Mouse (Mus musculus): ENCODE results near the gene Dennd6a.
"Not testable (repeated sequence)": the region's sequence is repeated elsewhere in the genome, so short reads cannot be mapped to it uniquely, and the experiment has no call there.

Gene Dennd6a

DNA sequence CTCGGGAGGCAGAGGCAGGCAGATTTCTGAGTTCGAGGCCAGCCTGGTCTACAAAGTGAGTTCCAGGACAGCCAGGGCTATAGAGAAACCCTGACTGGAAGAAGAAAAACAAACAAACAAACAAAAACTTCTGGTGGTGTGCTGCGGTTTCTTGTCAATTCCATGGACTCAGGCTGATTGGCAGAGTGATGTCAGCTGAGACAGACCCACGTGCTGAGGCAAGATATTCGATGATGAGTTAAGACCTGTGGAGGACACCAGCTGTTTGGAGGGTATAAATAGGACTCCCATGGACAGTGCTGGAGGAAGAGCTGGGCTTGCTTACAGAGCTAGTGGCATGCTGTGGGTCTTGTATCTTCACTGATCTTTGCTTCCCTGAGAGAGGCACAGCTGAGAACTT is at the start of gene Dennd6a:
Gene Dennd6a, plus strand, starts transcription at position 301 of the 400 bp plus-strand sequence.
- DNase-seq: not testable (repeated sequence)

GRCm38 (mm10) chr14:26525955-26526354 is 47.7 kb upstream of the Dennd6a start:
- DNase-seq: peak; percentile 30

GRCm38 (mm10) chr14:26528296-26528695 is 45.4 kb upstream of the Dennd6a start:
- no peak for DNase-seq

GRCm38 (mm10) chr14:26530350-26530749 is 43.3 kb upstream of the Dennd6a start:
- peak; percentile 87 for DNase-seq

DNA sequence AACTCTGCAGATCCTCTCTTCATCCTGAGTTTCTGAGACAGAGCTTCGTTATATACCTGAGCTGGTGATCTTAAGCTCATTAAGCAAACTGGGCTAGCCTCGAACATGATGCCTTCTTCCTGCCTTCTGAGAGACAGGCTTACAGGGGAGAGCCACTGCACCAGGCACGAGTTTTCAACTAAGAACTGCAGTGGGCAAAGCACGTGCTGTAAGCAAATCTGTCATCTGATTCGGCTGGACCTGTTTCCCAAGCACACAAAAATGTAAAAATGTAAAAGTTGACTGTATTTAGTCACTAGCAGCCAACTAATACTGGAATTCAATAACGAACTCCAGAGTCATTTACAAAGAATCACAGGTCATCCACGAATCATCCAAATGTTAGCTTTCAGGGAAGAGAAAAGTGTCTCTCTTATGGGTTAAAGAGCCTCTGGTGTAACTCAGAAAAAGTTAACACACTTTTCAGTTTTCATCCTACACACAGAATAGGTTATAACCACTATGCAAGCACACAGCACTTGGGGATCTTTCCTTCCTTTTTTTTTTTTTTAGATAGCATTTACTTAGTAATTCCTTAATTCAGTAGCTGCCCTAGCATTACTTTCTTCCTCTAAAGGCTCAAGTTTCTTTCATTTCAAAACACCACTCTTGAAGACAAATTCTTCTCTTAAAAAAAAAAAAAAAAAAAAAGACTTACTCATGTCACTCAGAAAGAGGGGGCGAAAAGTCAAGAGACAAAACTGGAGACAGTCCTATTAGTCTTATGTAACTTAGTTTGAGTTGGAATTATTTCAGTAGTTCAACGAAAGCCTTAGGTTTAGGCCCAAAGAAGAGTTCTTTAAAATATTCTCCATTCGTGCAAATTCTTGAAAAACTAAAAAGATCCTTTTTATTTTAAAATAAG is 42.0 kb upstream of the Dennd6a start:
- DNase-seq: no peak

GRCm38 (mm10) chr14:26532752-26533151 is 40.9 kb upstream of the Dennd6a start:
- DNase-seq: no peak

GRCm38 (mm10) chr14:26533267-26533666 is 40.4 kb upstream of the Dennd6a start:
- DNase-seq: no peak

DNA sequence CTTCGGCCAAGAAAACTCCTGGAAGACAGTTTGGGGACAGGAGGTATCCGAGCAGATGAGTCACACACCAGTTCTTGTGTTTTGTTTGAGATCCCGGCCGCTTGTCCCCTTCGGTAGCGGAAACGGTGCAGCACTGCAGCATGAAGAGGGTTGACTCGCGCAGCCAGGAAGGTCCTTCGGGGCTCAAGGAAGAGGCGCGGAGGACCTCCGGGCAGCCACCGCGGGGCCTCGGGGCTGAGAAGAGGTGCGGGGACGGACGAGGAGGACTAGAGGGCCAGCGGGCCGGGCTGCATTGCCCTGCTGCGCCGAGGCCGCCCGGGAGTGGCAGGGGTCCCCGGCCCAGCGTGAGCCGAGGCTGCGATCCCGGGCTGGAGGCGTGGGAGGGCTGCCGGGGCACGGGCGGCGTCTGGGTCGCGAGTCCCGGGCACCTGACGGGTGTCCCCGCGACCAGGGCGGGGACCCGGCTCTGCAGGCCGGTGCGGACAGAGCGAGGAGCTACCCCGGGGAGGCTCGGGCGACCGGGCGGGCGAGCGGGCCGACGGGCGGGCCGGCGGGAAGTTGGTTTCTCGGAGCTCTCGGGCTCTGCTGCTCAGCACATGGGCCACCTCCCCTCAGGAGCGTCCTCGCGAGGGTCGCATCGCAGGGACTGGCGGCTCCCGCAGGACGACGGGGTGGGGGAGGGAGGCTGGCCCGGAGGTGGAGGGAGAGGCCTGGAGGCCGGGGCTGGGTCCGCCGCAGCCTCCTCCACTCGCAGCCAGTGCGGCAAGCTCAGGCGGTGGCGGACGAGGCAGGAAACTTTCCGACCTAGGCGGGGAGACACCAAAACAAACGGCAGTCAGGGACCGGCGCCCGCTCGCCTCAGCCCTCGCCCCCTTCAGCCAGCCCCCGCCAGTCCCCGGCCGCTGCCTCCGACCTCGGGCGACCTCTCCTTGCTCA is 39.6 kb upstream of the Dennd6a start:
- peak; percentile 44 for DNase-seq

DNA sequence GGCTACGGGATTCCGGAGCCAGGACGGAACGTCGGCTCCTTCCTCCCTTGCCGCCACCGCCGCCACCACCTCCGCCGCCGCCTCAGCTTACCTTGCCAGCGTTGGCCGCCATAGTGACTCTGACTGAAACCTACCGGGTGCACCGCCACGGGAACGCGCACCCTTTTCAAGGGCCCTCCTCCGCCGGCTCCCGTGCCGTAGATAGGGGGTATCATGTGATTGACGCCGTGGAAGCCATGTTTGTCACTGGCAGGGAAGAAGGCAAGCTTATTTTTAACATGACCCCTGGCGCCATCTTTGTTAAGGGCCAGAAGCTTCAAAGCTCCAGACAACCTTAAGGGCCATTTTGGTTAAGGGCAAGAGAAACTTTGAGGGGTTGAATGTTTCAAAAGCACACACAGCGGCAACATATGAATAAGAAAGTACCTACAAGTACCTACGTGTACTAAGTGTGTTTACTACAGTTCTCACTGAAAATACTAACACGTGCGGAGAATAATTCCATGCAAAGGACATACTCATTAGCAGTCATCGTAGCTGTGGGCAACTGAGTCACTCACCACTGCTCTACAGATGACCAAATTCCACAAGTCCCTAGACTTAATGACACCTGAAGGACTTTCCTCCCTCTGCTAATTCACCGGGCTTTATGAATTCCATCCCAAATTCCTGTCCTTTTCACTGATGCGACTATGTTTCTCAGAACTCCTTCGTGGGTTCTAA is 38.7 kb upstream of the Dennd6a start, which contains the start of gene Slmap:
Gene Slmap, minus strand, starts transcription at position 175 of the 723 bp plus-strand sequence.
- DNase-seq: peak; percentile 100

DNA sequence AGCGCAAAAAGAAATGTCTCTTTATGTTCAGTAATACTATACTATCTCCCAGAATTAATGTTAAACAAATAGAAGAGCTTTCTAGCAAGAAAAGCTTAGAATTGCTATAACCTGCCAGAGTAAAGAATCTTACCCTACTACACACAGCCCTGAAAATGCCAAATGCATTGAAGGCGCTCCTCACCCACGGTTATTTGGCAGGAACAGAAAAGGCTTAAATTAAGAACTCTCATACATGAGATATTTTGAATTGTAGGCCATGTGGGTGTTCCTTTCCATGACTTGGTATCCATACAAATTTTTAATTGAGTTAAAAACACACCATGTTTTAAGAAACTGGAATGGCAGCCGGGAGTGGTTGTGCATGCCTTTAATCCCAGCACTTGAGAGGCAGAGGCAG is 34.4 kb upstream of the Dennd6a start:
- no peak for DNase-seq

DNA sequence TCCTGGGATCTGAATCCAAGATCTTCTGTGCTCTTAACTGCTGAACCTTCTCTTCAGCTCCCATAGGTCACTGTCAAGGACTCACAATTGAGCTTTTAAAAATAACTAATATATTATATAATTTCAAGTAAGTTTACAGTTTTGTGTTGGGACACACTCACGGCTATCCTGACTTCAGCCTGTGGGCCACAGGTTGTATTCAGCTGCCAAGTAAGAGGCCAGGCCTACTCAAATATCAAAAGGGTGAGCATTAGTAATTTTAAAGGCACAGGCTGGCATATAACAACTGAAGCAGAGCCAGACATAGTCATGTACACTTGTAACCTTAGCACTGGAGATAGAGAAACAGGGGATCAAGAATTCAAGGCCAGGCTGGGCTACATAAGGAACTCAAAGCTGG is 33.1 kb upstream of the Dennd6a start:
- DNase-seq: no peak

GRCm38 (mm10) chr14:26542136-26542535 is 31.5 kb upstream of the Dennd6a start:
- DNase-seq: no peak

GRCm38 (mm10) chr14:26547516-26548488 is 25.9 kb upstream of the Dennd6a start:
- DNase-seq: no peak

DNA sequence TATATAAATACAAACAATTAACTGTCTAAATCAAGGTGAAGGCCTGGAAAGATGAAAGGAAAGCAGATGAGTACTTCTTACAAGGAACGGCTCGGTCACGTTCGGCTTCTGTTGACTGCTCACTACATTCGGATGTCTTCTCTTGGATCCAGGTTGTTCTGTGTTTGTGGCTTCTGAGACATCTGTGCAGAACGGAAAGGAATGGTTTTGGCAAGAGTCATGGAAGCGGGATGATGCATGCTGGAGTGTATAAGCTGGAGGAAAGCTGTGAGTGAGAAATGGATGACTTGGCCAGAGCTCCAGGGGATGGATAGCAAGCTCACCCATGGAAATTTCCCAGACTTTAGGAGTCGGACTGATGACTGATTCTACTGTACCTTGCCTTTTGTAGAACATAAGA is 22.9 kb upstream of the Dennd6a start:
- no peak for DNase-seq

DNA sequence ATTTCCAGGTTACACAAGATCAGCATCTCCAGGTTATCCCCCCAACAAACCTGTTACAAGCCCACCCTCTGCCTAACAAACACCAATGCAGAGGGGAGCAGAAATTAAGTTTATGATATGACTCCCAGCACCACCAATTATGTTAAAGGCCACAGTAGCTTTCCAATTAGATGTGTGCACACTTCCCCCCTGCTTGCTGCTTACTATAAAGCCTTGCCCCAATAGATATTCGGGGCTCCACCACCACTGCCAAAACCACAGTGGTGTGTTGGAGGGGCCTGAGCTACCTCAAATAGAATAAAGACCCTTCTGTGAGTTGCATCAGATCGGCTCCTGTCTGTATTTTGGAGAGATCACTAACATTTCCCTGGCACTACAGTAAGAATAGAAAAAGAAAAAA is 21.2 kb upstream of the Dennd6a start:
- no peak for DNase-seq

GRCm38 (mm10) chr14:26552853-26553252 is 20.8 kb upstream of the Dennd6a start:
- no peak for DNase-seq

GRCm38 (mm10) chr14:26557581-26557980 is 16.1 kb upstream of the Dennd6a start:
- DNase-seq: peak; percentile 66

GRCm38 (mm10) chr14:26558536-26558935 is 15.1 kb upstream of the Dennd6a start:
- peak; percentile 27 for DNase-seq

GRCm38 (mm10) chr14:26562247-26562646 is 11.4 kb upstream of the Dennd6a start:
- no peak for DNase-seq

DNA sequence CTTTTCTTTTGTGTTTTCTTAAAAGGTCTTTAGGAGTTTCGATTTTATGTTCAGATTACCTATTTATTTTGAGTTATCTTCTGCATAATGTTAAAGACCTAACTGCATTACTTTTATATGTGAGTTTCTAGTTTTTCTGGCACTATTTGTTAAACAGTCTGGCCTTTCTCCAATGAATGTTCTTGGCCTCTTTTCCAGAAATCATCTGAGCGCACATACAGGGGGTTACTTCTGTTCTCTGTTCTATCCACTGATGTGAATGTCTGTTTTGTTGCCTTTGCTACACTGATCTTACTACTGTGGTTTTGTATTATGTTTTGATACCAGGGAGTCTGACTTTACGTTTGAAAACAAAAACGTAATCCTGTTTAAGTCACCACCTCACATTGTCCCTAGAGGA is 3.8 kb upstream of the Dennd6a start:
- no peak for DNase-seq

GRCm38 (mm10) chr14:26571951-26572675 is 1.5 kb upstream of the Dennd6a start:
- peak; percentile 46 for DNase-seq

All from kidney, adult 9 months (tissue).